Mouse (Mus musculus): ENCODE data around the gene Rsbn1l. TPM values are rescaled to one million over a fixed set of nuclear protein-coding genes. Genes with fewer than 3 reads are reported as not detected.

Rsbn1l gene
- polyA plus RNA-seq, 1 experiment = 2.2 TPM

DNA sequence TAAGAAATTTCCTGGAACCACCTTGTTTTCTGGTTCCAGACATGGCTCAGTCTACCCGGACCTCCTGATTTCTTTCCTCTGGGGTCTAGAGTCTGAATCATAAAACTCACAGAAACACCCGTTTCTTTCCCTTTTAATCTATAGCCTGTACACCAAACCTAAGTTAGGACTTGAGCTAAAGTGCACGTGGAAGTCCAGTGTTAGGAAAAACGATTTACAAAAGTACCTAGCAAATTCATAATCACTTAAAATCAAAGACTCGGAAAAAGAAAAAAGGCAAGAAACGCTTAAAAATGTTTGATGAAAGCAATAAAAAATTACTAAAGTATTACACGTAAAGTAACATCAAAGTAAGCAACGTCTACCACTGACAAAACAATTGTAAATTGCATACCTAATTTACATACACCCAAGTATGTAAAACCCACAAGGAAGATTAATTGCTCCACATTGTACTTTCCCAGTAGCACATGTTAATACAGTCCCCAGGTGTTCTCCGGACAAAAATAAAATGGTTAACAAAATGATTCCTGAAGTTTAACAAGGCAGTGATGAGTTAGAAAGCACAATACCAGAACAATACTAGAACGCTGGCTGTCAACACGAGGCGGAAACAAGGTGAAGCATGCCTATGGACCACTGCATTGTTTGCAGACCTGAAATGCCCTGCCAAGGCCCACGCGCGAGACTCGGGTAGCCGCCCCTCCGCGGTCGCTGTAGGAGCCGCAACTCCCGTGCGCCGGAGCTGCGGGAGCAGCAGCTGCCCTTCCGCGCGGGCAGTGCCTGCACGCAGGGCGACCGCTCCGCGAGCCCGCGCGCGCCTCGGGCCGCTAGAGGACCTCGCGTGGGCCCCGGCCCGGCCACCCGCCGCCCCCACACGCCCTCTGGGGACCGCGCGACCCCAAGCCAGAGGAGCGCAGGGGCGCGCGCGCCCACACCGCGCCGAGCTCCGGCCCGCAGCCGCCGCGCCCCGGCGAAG, 75.1 kb downstream of the Rsbn1l start:
- peaks cover 37% of the 10 kb centered on the region for H3K79me2 ChIP-seq (ENCODE audit: control insufficient read depth, insufficient read depth)

DNA sequence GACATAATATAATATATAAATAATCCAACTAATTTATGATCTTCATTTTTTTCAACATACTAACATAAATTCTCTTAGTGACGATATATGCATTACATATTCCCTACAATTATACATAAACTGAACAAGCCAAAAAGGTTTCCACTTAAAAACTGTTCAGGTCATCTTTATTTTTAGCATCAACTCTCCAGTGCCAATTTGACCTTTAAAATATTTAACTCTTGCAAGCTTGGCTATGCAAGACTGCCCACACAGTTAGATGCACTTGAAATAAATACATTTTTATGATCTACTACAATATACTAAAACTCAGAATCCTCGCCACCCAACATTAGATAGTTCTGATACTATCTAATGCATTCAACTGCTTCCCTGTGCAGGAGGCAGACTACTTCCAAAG, 75.8 kb downstream of the Rsbn1l start:
- Histone ChIP-seq H3K4me2 (ENCODE audit: low read depth) (peak overlapping the region; percentile 92), H3ac (ENCODE audit: control insufficient read depth, insufficient read length) (no peak overlapping the region), H3K4me3 (peak overlapping the region; percentile 61), H3K36me3 (ENCODE audit: control insufficient read depth, insufficient read depth) (no peaks in the 10 kb centered on the region), H3K27me3 (ENCODE audit: control insufficient read depth, insufficient read depth, insufficient read length) (no peaks in the 10 kb centered on the region), H3K79me2 (ENCODE audit: control insufficient read depth, insufficient read depth) (peaks cover 33% of the 10 kb centered on the region)
- no peak for TF ChIP-seq SRF (IDR thresholded peaks at IDR 0.05; ENCODE audit: control insufficient read depth, insufficient read length, low read depth)
- TF ChIP-seq POLR2AphosphoS2 (IDR thresholded peaks at IDR 0.05; ENCODE audit: insufficient read length, low read depth) = no peak
- no peak for TF ChIP-seq POLR2A (IDR thresholded peaks at IDR 0.05; ENCODE audit: insufficient read length, low read depth)
- no peak for TF ChIP-seq MYOD1 (IDR thresholded peaks at IDR 0.05; ENCODE audit: control insufficient read depth in 1 of 3, insufficient read length in 2 of 3, low read depth in 2 of 3)
- no peak for TF ChIP-seq E2F4 (IDR thresholded peaks at IDR 0.05; ENCODE audit: insufficient read depth)
- no peak for TF ChIP-seq CEBPB (IDR thresholded peaks at IDR 0.05; ENCODE audit: insufficient read depth, poor library complexity, severe bottlenecking)
- TF ChIP-seq USF1 (IDR thresholded peaks at IDR 0.05; ENCODE audit: low read depth) = no peak
- TF ChIP-seq TCF12 (IDR thresholded peaks at IDR 0.05; ENCODE audit: insufficient read depth, poor library complexity, severe bottlenecking) = no peak
- no peak for TF ChIP-seq MYOG (IDR thresholded peaks at IDR 0.05; ENCODE audit: control insufficient read depth in 1 of 3, insufficient read depth in 1 of 3, insufficient read length in 2 of 3, low read depth in 2 of 3)

More for the DNA sequence above, 75.1 kb downstream of the Rsbn1l start:
- no peaks in the 10 kb centered on the region for H3K36me3 ChIP-seq (ENCODE audit: control insufficient read depth, insufficient read depth)
- peak overlapping the region; percentile 61 for H3K4me3 ChIP-seq
- TF ChIP-seq USF1 (IDR thresholded peaks at IDR 0.05; ENCODE audit: low read depth) (no peak), TCF12 (IDR thresholded peaks at IDR 0.05; ENCODE audit: insufficient read depth, poor library complexity, severe bottlenecking) (no peak), MAX (IDR thresholded peaks at IDR 0.05; ENCODE audit: low read depth) (no peak), CEBPB (IDR thresholded peaks at IDR 0.05; ENCODE audit: insufficient read depth, poor library complexity, severe bottlenecking) (no peak), POLR2A (IDR thresholded peaks at IDR 0.05; ENCODE audit: insufficient read length, low read depth) (no peak), MYOG (IDR thresholded peaks at IDR 0.05; ENCODE audit: control insufficient read depth in 1 of 3, insufficient read depth in 1 of 3, insufficient read length in 2 of 3, low read depth in 2 of 3) (peak in 2 of 3 experiments; percentile 65 to 67), POLR2AphosphoS2 (IDR thresholded peaks at IDR 0.05; ENCODE audit: insufficient read length, low read depth) (no peak), MYOD1 (IDR thresholded peaks at IDR 0.05; ENCODE audit: control insufficient read depth in 1 of 3, insufficient read length in 2 of 3, low read depth in 2 of 3) (peak in 2 of 3 experiments; percentile 42 to 57), E2F4 (IDR thresholded peaks at IDR 0.05; ENCODE audit: insufficient read depth) (no peak), SRF (IDR thresholded peaks at IDR 0.05; ENCODE audit: control insufficient read depth, insufficient read length, low read depth) (no peak), TCF3 (IDR thresholded peaks at IDR 0.05; ENCODE audit: insufficient read length, low read depth) (no peak), REST (IDR thresholded peaks at IDR 0.05; ENCODE audit: insufficient read depth, insufficient read length) (no peak)
- peak overlapping the region; percentile 80 for H3ac ChIP-seq (ENCODE audit: control insufficient read depth, insufficient read length)
- H3K4me2 ChIP-seq (ENCODE audit: low read depth) = peak overlapping the region; percentile 92
- no peaks in the 10 kb centered on the region for H3K27me3 ChIP-seq (ENCODE audit: control insufficient read depth, insufficient read depth, insufficient read length)

DNA sequence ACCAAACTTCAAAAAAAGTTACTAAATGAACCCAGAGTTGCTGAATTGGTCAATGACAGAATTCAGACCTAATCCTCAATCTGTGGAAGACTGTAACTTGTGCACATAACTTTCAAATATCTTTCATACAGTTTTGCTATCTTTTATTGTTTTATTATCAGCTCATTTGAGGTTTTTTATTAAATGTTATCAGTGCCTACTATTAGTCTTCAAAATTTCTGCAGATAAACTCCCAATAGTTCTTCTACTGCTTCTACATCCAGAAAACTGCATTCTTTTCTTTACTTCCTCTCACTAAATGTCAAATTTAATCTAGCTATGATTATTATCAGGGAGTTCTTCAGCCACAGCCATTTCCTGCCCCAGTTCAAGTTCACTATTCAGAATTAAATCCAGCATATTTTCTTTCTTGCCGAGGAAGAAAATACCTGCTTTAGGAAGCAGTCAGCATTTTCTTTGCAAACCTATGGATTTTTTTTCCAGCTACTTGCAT, 79.2 kb downstream of the Rsbn1l start:
- Histone ChIP-seq H3ac (ENCODE audit: control insufficient read depth, insufficient read length) (no peak overlapping the region), H3K4me3 (no peak overlapping the region), H3K27me3 (ENCODE audit: control insufficient read depth, insufficient read depth, insufficient read length) (no peaks in the 10 kb centered on the region), H3K4me2 (ENCODE audit: low read depth) (no peak overlapping the region), H3K36me3 (ENCODE audit: control insufficient read depth, insufficient read depth) (no peaks in the 10 kb centered on the region), H3K79me2 (ENCODE audit: control insufficient read depth, insufficient read depth) (peaks cover 13% of the 10 kb centered on the region)
- TF ChIP-seq USF1 (IDR thresholded peaks at IDR 0.05; ENCODE audit: low read depth) (no peak), CEBPB (IDR thresholded peaks at IDR 0.05; ENCODE audit: insufficient read depth, poor library complexity, severe bottlenecking) (no peak), E2F4 (IDR thresholded peaks at IDR 0.05; ENCODE audit: insufficient read depth) (no peak), TCF12 (IDR thresholded peaks at IDR 0.05; ENCODE audit: insufficient read depth, poor library complexity, severe bottlenecking) (no peak), TCF3 (IDR thresholded peaks at IDR 0.05; ENCODE audit: insufficient read length, low read depth) (no peak), POLR2AphosphoS2 (IDR thresholded peaks at IDR 0.05; ENCODE audit: insufficient read length, low read depth) (no peak), MYOG (IDR thresholded peaks at IDR 0.05; ENCODE audit: control insufficient read depth in 1 of 3, insufficient read depth in 1 of 3, insufficient read length in 2 of 3, low read depth in 2 of 3) (no peak), MYOD1 (IDR thresholded peaks at IDR 0.05; ENCODE audit: control insufficient read depth in 1 of 3, insufficient read length in 2 of 3, low read depth in 2 of 3) (no peak), MAX (IDR thresholded peaks at IDR 0.05; ENCODE audit: low read depth) (no peak), SRF (IDR thresholded peaks at IDR 0.05; ENCODE audit: control insufficient read depth, insufficient read length, low read depth) (no peak), REST (IDR thresholded peaks at IDR 0.05; ENCODE audit: insufficient read depth, insufficient read length) (no peak), POLR2A (IDR thresholded peaks at IDR 0.05; ENCODE audit: insufficient read length, low read depth) (no peak)

DNA sequence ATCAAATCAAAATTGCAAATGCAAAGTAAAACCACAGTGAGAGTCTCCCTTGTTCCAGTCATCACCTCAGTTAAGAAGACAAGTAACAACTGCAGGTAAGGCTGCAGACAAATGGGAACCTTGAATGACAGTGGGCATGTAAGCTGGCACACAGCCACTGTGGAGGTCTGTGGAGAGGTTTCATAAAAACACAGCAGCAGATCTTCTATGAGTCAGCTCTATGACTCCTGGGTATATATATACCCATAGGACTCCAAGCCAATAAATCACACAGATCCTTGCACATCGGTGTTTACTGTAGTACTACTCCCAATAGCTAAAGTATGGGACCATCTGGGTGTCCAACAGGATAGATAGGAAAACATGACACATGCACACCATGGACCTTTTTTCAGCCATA, 83.1 kb downstream of the Rsbn1l start:
- Histone ChIP-seq H3ac (ENCODE audit: control insufficient read depth, insufficient read length) (no peak overlapping the region), H3K27me3 (ENCODE audit: control insufficient read depth, insufficient read depth, insufficient read length) (no peaks in the 10 kb centered on the region), H3K4me2 (ENCODE audit: low read depth) (no peak overlapping the region), H3K4me3 (no peak overlapping the region), H3K36me3 (ENCODE audit: control insufficient read depth, insufficient read depth) (no peaks in the 10 kb centered on the region), H3K79me2 (ENCODE audit: control insufficient read depth, insufficient read depth) (peaks cover 4% of the 10 kb centered on the region)
- TF ChIP-seq POLR2AphosphoS2 (IDR thresholded peaks at IDR 0.05; ENCODE audit: insufficient read length, low read depth) = no peak
- TF ChIP-seq MYOG (IDR thresholded peaks at IDR 0.05; ENCODE audit: control insufficient read depth in 1 of 3, insufficient read depth in 1 of 3, insufficient read length in 2 of 3, low read depth in 2 of 3) = no peak
- TF ChIP-seq TCF3 (IDR thresholded peaks at IDR 0.05; ENCODE audit: insufficient read length, low read depth) = no peak
- no peak for TF ChIP-seq E2F4 (IDR thresholded peaks at IDR 0.05; ENCODE audit: insufficient read depth)
- no peak for TF ChIP-seq TCF12 (IDR thresholded peaks at IDR 0.05; ENCODE audit: insufficient read depth, poor library complexity, severe bottlenecking)
- TF ChIP-seq MYOD1 (IDR thresholded peaks at IDR 0.05; ENCODE audit: control insufficient read depth in 1 of 3, insufficient read length in 2 of 3, low read depth in 2 of 3) = no peak
- TF ChIP-seq MAX (IDR thresholded peaks at IDR 0.05; ENCODE audit: low read depth) = no peak
- TF ChIP-seq CEBPB (IDR thresholded peaks at IDR 0.05; ENCODE audit: insufficient read depth, poor library complexity, severe bottlenecking) = no peak
- TF ChIP-seq USF1 (IDR thresholded peaks at IDR 0.05; ENCODE audit: low read depth) = no peak

Measured in myocyte (in vitro differentiated cells).